Mouse (Mus musculus): Measurements from ENCODE around the gene Lrrc23.

GRCm38 (mm10) chr6:124728621-124729020, 50.9 kb downstream of the Lrrc23 start:
- TF ChIP-seq POLR2A (IDR thresholded peaks at IDR 0.05; ENCODE audit: borderline replicate concordance, extremely low read depth, insufficient read depth, insufficient read length, poor library complexity, severe bottlenecking), result no peak
- no peak for TF ChIP-seq CTCF (IDR thresholded peaks at IDR 0.05; ENCODE audit: borderline replicate concordance, extremely low read depth, insufficient read depth, insufficient read length)

All from brain, embryonic 14.5 days (tissue).